ENCODE assay signal across 8 mouse cellular contexts in genomic region chr13:98925486-98926212, GRCm38 (mm10). TPM values are rescaled to one million over a fixed set of nuclear protein-coding genes. Genes with fewer than 3 reads are reported as not detected.
DNase-seq lines count a peak whose midpoint lies in the region; ATAC-seq lines count a peak whose summit lies in the region.

No protein-coding gene starts in this region.

- H3K27me3 ChIP-seq in intestine, embryonic 16.5 days (replicated peaks; ENCODE audit: control insufficient read depth, insufficient read depth, low read length), result no peaks in the 10 kb centered on the region
- H3K27me3 ChIP-seq in limb, embryonic 11.5 days (ENCODE audit: control insufficient read depth, insufficient read depth, low read length), result no peaks in the 10 kb centered on the region
- no peaks in the 10 kb centered on the region for H3K27me3 ChIP-seq in midbrain, embryonic 12.5 days

- no peaks in the 10 kb centered on the region for H3K9me3 ChIP-seq in intestine, embryonic 16.5 days (ENCODE audit: control insufficient read depth, low read length)
- no peaks in the 10 kb centered on the region for H3K9me3 ChIP-seq in limb, embryonic 11.5 days (ENCODE audit: control insufficient read depth, low read length)
- no peaks in the 10 kb centered on the region for H3K9me3 ChIP-seq in midbrain, embryonic 12.5 days

- H3K36me3 ChIP-seq in intestine, embryonic 16.5 days (ENCODE audit: control insufficient read depth, insufficient read depth, low read length), result no peaks in the 10 kb centered on the region; the same call in 1 of the 2 replicates
- H3K36me3 ChIP-seq in limb, embryonic 11.5 days (ENCODE audit: control insufficient read depth, insufficient read depth, low read length), result no peaks in the 10 kb centered on the region
- peaks cover 21% of the 10 kb centered on the region for H3K36me3 ChIP-seq in midbrain, embryonic 12.5 days

- peak; percentile 55 for ATAC-seq in granulocyte monocyte progenitor cell, adult 5-6 weeks (replicated peaks; ENCODE audit: poor library complexity, severe bottlenecking)
- ATAC-seq in intestine, embryonic 16.5 days, result peak; percentile 71
- ATAC-seq in limb, embryonic 11.5 days (ENCODE audit: insufficient number of reproducible peaks, low FRiP score, low TSS enrichment, low read depth), result peak; percentile 63
- ATAC-seq in midbrain, embryonic 12.5 days (ENCODE audit: low FRiP score, low read depth), result no peak

- H3K4me3 ChIP-seq in intestine, embryonic 16.5 days (ENCODE audit: low read length), result peak overlapping the region; percentile 99
- H3K4me3 ChIP-seq in limb, embryonic 11.5 days (ENCODE audit: low read depth, low read length), result peak overlapping the region; percentile 98
- peak overlapping the region; percentile 98 for H3K4me3 ChIP-seq in midbrain, embryonic 12.5 days

- under 1% methylated on average over 64 of the region's 66 CpGs for WGBS in intestine, embryonic 16.5 days
- WGBS in limb, embryonic 11.5 days, result under 1% methylated on average over 51 of the region's 66 CpGs
- under 1% methylated on average over 62 of the region's 66 CpGs for WGBS in midbrain, embryonic 12.5 days

- peaks cover 13% of the 10 kb centered on the region for H3K4me1 ChIP-seq in intestine, embryonic 16.5 days (ENCODE audit: control insufficient read depth, insufficient read depth, low read length)
- 0 out of 2 replicates have a peak, but pooled peaks cover 2% of the 10 kb centered on the region for H3K4me1 ChIP-seq in limb, embryonic 11.5 days (ENCODE audit: control insufficient read depth, insufficient read depth, low read length)
- peaks cover 16% of the 10 kb centered on the region for H3K4me1 ChIP-seq in midbrain, embryonic 12.5 days

- peak overlapping the region; percentile 97 for H3K27ac ChIP-seq in intestine, embryonic 16.5 days (ENCODE audit: low read length)
- H3K27ac ChIP-seq in limb, embryonic 11.5 days (replicated peaks; ENCODE audit: low read depth, low read length), result peak overlapping the region; percentile 96
- H3K27ac ChIP-seq in midbrain, embryonic 12.5 days (replicated peaks), result peak overlapping the region; percentile 99

- peak overlapping the region; percentile 69 for H3K4me2 ChIP-seq in intestine, embryonic 16.5 days (ENCODE audit: low read depth, low read length)
- peak overlapping the region; percentile 71 for H3K4me2 ChIP-seq in limb, embryonic 11.5 days (ENCODE audit: low read depth, severe bottlenecking)
- H3K4me2 ChIP-seq in midbrain, embryonic 12.5 days (replicated peaks), result peak overlapping the region; percentile 84

- peak overlapping the region; percentile 100 for H3K9ac ChIP-seq in intestine, embryonic 16.5 days (ENCODE audit: low read depth, low read length)
- peak overlapping the region; percentile 100 for H3K9ac ChIP-seq in limb, embryonic 11.5 days (ENCODE audit: low read length)
- H3K9ac ChIP-seq in midbrain, embryonic 12.5 days (replicated peaks), result peak overlapping the region; percentile 100

- DNase-seq in urinary bladder, adult 18-20 months (ENCODE audit: low spot score in 2 of 2), result peak; percentile 36 to 61
- no peak for DNase-seq in urinary bladder, postnatal 10 days (ENCODE audit: low spot score)
- DNase-seq in embryo, embryonic 11.5 days (ENCODE audit: low read depth, low spot score), result peak; percentile 27
- DNase-seq in limb, embryonic 11.5 days (ENCODE audit: low spot score), result peak; percentile 70
- DNase-seq in spleen, adult 12 weeks (ENCODE audit: low spot score), result peak; percentile 64

RNA-seq across cellular contexts. Expression of gene Tnpo1, which starts 0.5 kb away (rescaled TPM):
- total RNA-seq in granulocyte monocyte progenitor cell, adult 5-6 weeks (2014; fragmentation: Nextera tagmentation), result 123 and 142 TPM in 2 replicates
- 119 and 134 TPM in 2 replicates for total RNA-seq in granulocyte monocyte progenitor cell, adult 5-6 weeks (2017)
- polyA plus RNA-seq in intestine, embryonic 16.5 days (2015; fragmentation: Nextera tagmentation; extraction: Ambion mirVana), result 49.7 and 50.7 TPM in 2 replicates
- 52.5 and 60.0 TPM in 2 replicates for polyA plus RNA-seq in limb, embryonic 11.5 days (2014; fragmentation: Nextera tagmentation; extraction: Ambion mirVana)
- 86.9 and 93.2 TPM in 2 replicates for polyA plus RNA-seq in midbrain, embryonic 12.5 days (2016; fragmentation: Nextera tagmentation; extraction: Ambion mirVana)

RNA-seq across cellular contexts. Expression of gene 1700024P04Rik, which starts 58.7 kb away (rescaled TPM):
- total RNA-seq in granulocyte monocyte progenitor cell, adult 5-6 weeks (2014; fragmentation: Nextera tagmentation), result not detected in 2 replicates
- not detected in 2 replicates for total RNA-seq in granulocyte monocyte progenitor cell, adult 5-6 weeks (2017)
- not detected in 2 replicates for polyA plus RNA-seq in intestine, embryonic 16.5 days (2015; fragmentation: Nextera tagmentation; extraction: Ambion mirVana)
- not detected in 2 replicates for polyA plus RNA-seq in limb, embryonic 11.5 days (2014; fragmentation: Nextera tagmentation; extraction: Ambion mirVana)
- not detected in 2 replicates for polyA plus RNA-seq in midbrain, embryonic 12.5 days (2016; fragmentation: Nextera tagmentation; extraction: Ambion mirVana)
